Mouse (Mus musculus) stomach, postnatal 0 days (tissue): ENCODE results near the gene Gm6169.

ENCODE experiments used
- CTCF ChIP-seq: IDR thresholded peaks from 2 replicates; pipeline ENCODE4 v1.5.1; 2016; ENCODE audit warnings: antibody characterized with exemption, low read depth, mild to moderate bottlenecking, moderate library complexity
- EP300 ChIP-seq: optimal IDR thresholded peaks from 2 replicates; pipeline ENCODE3; 2016; ENCODE audit warnings: antibody characterized with exemption

DNA sequence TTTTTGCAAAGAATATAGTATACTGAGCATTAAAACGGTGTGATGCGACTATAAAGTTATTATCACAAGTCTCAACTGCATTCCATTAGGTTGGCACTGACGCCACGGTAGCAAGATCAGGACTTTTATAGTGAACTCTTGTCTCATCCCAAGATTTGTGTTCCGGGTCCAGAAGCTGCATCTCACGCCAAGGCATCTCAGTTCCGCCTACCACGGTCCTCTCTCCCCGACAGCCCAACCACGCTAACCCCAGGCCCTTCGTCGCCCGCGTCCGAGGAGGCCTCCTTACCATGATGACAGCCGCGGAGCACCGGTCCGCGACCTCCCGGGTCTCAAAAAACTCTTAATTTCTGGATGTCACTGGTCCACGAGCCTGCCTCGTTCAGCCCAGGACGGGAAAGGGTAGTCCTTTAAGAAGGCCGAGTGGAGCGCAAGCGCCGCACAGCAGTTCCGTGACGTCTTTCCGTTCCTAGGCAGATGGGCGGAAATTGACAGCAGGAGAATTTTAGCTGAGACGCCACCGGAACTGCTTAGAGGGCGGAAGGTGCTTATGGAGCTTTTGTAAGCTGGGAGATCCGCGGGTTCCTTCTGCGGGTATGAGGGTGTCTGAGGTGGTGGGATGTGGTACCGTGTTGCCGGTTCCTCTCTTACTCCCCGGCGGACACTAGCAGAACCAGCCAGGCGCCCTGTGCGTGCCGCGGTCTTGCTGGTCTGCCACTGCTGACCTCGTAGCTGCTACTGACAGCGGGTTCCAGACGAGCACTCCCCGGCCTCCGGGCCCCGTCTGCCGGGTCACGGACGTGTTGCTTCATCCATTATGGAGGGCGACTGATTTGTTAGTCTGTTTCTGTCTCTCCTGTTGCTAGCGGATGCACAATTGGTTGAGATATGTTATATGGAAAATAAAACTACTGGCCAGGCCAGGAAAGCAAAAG lies 38.7 kb upstream of the Gm6169 start, which contains the start of the genes Gfm2 and Nsa2:
- TF ChIP-seq CTCF, result no peak
- TF ChIP-seq EP300, result no peak
